Mouse (Mus musculus): ENCODE measurements around the gene Olfr152.

Olfr152 gene

GRCm38 (mm10) chr2:87779183-87779582 is at the start of gene Olfr152:
Gene Olfr152 (plus strand): TSS chr2:87779483.
- DNase-seq (ENCODE audit: low read depth, low spot score) = no peak

DNA sequence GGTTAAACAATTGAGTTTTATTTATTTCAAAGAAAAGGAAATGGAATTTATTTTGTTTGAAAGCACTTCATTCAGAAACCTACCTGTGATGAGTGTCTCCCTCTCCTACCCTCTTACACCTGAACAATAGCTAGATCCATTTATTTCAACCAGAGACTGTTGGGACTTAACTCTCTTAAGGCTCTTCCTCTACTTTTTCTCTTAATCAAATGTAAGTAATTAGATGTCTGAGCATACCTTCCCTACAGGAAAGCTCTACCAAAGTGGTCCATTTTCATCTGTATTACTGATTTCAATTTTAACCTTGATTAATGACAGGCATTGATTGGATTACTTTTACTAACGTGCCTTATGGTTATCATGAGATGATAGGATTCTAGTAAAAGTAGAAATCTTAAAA is 39.4 kb upstream of the Olfr152 start, which contains the start of gene Olfr1138:
Gene Olfr1138, minus strand, starts transcription at position 101 of the 400 bp plus-strand sequence.
- DNase-seq (ENCODE audit: low read depth, low spot score) = no peak

DNA sequence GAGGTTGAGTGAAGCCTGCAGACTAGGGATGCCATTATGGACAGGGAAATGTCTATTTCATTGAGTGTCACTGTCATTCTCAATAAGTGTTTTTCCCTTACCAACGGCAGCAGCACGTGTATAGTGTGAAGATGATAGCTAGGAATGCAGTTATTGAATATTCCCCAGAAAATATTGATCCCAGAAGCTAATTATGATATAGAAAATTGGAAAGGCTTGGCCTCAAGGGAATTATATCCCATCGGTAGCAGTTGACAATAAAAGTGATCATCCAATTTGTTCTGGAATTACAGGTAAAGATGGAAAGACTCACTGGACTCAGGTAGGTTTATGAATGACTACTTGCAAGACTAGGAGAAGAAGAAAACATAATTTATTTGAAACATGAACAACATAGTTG is 35.8 kb upstream of the Olfr152 start, which contains the start of gene Olfr1140:
Gene Olfr1140, plus strand, starts transcription at position 301 of the 400 bp plus-strand sequence.
- no peak for DNase-seq (ENCODE audit: low read depth, low spot score)

DNA sequence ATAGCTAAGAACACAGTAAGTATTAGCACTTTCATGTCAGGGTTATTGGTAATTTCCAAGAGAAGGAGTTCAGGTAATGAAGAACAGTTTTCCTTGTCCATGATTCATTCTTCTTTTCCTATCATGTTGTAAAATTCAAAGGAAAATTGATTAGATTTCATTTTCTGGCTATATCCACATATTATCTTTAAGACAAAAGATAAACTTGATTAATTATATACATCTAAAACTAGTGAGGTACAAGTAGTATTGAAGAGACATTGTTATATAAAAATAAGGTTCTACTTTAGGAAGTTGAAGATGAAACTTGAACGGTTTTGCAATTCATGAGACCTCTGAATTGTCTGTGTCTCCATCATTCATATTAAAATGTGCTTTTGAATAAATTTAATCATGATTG is 25.4 kb upstream of the Olfr152 start, which contains the start of gene Olfr1141:
Gene Olfr1141, minus strand, starts transcription at position 101 of the 400 bp plus-strand sequence.
- no peak for DNase-seq (ENCODE audit: low read depth, low spot score)

DNA sequence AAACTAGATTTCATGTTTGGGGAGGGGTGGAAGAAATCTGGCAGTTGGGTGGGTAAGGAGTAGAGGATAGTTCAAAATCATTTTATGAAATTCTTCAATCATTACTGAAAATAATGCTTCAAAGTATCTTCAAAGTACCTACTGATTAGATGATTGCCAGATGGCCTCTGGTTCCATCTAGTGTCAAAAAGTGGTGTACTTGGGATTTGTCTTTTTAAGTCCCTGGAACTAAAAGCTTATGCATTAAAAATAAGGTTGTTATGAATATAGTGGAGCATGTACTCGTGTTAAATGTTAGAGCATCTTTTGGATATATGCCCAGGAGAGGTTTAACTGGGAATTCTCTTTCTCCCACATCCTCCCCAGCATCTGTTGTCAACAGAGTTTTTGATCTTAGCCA is 3.1 kb upstream of the Olfr152 start:
- DNase-seq (ENCODE audit: low read depth, low spot score) = no peak

GRCm38 (mm10) chr2:87800292-87800691 is 21.0 kb downstream of the Olfr152 start, which contains the start of gene Olfr1143:
Gene Olfr1143 (plus strand): TSS chr2:87800592.
- DNase-seq (ENCODE audit: low read depth, low spot score) = no peak

- no peak for DNase-seq (ENCODE audit: low read depth, low spot score)
Observed at GRCm38 (mm10) chr2:87809522-87809921, 30.2 kb downstream of the Olfr152 start, which contains the start of gene Olfr1145. Gene Olfr1145 (plus strand): TSS chr2:87809822.

DNA sequence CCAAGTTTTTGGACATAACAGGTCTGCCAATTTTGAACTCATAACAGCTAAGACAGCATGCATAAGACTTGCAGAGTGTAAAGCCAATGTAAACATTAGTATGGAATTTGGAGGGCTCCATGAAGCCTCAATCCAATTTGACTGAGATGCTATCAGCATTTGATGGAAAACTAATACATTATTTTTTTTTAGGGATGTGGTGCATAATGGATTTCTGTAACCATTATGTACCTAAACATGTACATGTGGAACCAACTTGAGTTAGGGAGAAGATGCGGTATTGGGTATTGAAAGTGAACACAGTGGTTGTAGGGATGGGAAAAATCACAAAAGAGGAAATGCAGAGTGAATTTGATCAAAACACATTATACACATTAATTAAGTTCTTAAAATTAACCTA is 51.0 kb downstream of the Olfr152 start, which contains the start of gene Olfr1148:
Gene Olfr1148, plus strand, starts transcription at position 301 of the 400 bp plus-strand sequence.
- DNase-seq (ENCODE audit: low read depth, low spot score) = no peak
